20 mouse cellular contexts compared by ENCODE assay signal in genomic region chr17:7582866-7583398, GRCm38 (mm10).
"Had no signal": no experiment of that assay in that cellular context is flagged by ENCODE, and none has a peak within 500 bp of the region (broad histone marks: within the 10 kb centered on the region; RNA-seq: fewer than 3 reads in every experiment).

No protein-coding gene starts in this region.

- H3K27ac ChIP-seq: kidney, embryonic 15.5 days; limb, embryonic 10.5 days; limb, embryonic 13.5 days; liver, embryonic 12.5 days; liver, embryonic 15.5 days; macrophage; midbrain, embryonic 12.5 days; midbrain, embryonic 15.5 days; neural tube, embryonic 12.5 days; neural tube, embryonic 15.5 days; stomach, embryonic 15.5 days had no signal

- H3K27me3 ChIP-seq: kidney, embryonic 15.5 days; limb, embryonic 13.5 days; liver, embryonic 12.5 days; liver, embryonic 15.5 days; midbrain, embryonic 12.5 days; midbrain, embryonic 15.5 days; neural tube, embryonic 12.5 days; neural tube, embryonic 15.5 days; stomach, embryonic 15.5 days had no signal

- H3K4me2 ChIP-seq: kidney, embryonic 15.5 days; limb, embryonic 13.5 days; liver, embryonic 12.5 days; liver, embryonic 15.5 days; midbrain, embryonic 12.5 days; midbrain, embryonic 15.5 days; neural tube, embryonic 12.5 days; neural tube, embryonic 15.5 days; stomach, embryonic 15.5 days had no signal

- ATAC-seq: liver, embryonic 12.5 days; midbrain, embryonic 15.5 days had no signal

- DNase-seq: kidney, adult 8-10 months; kidney, postnatal 10 days; liver; lung, adult 18-20 months; right cerebral cortex, adult 18-20 months; right cerebral cortex, postnatal 25 days; spleen, adult 18-20 months; thymus, adult 18-20 months; thymus, postnatal 36 days had no signal

- H3K4me3 ChIP-seq: kidney, embryonic 15.5 days; limb, embryonic 10.5 days; limb, embryonic 13.5 days; liver, embryonic 12.5 days; liver, embryonic 15.5 days; midbrain, embryonic 12.5 days; midbrain, embryonic 15.5 days; neural tube, embryonic 12.5 days; neural tube, embryonic 15.5 days; stomach, embryonic 15.5 days had no signal

- H3K9me3 ChIP-seq: kidney, embryonic 15.5 days; limb, embryonic 10.5 days; limb, embryonic 13.5 days; liver, embryonic 12.5 days; liver, embryonic 15.5 days; midbrain, embryonic 12.5 days; midbrain, embryonic 15.5 days; neural tube, embryonic 12.5 days; neural tube, embryonic 15.5 days; stomach, embryonic 15.5 days had no signal

- H3K9ac ChIP-seq: kidney, embryonic 15.5 days; limb, embryonic 13.5 days; liver, embryonic 12.5 days; liver, embryonic 15.5 days; midbrain, embryonic 12.5 days; midbrain, embryonic 15.5 days; neural tube, embryonic 12.5 days; neural tube, embryonic 15.5 days; stomach, embryonic 15.5 days had no signal

- H3K36me3 ChIP-seq: kidney, embryonic 15.5 days; limb, embryonic 10.5 days; limb, embryonic 13.5 days; liver, embryonic 12.5 days; liver, embryonic 15.5 days; midbrain, embryonic 12.5 days; midbrain, embryonic 15.5 days; neural tube, embryonic 12.5 days; neural tube, embryonic 15.5 days; stomach, embryonic 15.5 days had no signal

- H3K4me1 ChIP-seq: kidney, embryonic 15.5 days; limb, embryonic 10.5 days; limb, embryonic 13.5 days; liver, embryonic 12.5 days; liver, embryonic 15.5 days; midbrain, embryonic 12.5 days; midbrain, embryonic 15.5 days; neural tube, embryonic 12.5 days; neural tube, embryonic 15.5 days; stomach, embryonic 15.5 days had no signal
